Mouse (Mus musculus): Measurements from ENCODE around the gene Pde4b.

Gene Pde4b

DNA sequence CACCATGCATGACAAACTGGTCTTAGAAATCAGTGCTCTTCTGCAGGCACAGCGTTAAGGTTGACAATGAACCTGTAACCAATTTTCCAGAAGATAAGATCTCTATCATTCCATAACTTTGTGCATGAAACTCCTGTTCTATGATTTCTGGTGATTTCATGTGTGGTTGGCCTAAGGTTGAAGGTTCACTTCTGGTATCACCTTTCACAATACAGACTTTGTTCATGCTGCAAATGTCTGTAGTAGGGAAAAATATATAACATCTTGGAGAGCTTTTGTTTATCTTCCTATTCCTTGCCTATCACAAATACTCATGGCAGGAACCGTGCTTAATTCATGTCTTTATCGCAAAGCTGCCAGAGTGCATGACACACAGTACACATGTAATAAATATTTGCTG, 319.5 kb downstream of the Pde4b start:
- DNase-seq (ENCODE audit: low spot score), result no peak

DNA sequence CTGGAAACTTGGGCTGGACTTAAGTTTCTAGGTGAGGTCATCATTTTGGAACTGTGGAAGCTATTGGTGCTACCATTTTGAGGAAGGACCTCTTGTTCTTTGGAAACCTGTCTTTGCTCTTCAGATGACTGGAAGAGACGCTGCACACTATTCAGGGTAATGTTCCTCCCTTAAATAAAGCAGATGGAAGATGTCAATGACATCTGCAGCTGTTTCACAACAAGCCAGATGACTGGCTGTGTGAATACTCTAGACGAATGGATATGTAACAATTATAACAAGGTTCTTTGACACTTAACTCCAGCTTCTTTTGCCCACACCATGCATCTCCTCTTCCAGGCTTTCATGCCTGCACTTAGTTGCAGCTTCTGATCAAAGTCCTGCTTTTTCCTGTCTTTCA, 320.8 kb downstream of the Pde4b start:
- no peak for DNase-seq (ENCODE audit: low spot score)

GRCm38 (mm10) chr4:102408938-102409337, 321.6 kb downstream of the Pde4b start:
- no peak for DNase-seq (ENCODE audit: low spot score)

DNA sequence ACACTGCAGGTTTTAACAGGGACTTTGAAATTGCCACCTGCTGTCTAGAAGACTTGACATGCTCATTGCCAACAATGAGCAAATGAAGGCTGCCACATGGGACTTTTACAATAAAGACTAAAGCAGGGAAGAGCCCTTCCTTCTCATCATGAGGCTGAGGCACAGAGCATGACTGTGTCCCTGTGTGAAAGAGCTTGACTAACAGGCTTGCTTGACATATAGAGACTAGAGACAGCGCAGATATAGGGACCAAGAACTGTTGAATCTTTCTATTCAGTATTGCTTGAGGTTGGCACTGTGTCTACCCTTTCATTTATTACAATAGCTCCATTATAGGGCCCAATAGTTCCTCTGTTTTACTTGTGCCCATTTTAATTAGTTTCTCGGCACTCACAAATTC, 325.8 kb downstream of the Pde4b start:
- DNase-seq (ENCODE audit: low spot score), result no peak

DNA sequence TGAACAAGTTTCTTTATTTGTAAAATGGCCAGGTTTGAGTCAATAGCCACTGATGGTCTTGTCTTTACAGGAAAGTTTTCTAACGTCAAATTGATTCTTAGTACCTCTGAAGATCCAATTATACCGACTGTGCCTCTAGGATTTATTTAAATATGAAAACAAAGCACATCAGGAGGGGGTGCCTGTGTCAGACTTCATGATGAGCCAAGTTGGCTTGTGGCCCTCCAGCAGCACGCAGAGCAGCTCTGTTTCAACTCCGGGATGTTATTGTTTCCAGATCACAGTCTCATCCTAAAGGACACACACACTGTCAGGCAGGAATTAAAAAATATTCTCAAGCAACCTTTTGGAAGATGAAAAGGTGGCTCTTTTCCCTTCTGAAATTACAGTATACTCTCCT, 326.5 kb downstream of the Pde4b start:
- DNase-seq (ENCODE audit: low spot score), result no peak

DNA sequence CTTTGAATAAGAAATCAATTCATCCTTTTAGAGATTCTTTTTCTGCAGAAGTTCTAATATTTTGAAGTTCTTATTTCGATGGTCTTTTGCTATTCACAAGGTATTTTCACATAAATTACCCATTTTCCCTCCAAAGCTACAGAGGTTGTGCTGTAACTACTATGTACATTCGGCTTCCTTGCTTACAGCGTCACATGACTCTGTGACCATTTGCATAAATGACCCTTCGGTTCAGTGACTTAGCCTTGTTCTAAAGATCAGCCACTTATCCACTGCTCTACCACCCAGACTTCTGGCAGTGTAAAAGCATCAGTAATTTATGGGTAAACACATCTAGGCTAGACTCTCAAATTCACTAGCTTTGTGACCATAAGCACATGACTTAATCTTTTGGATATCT, 327.3 kb downstream of the Pde4b start:
- no peak for DNase-seq (ENCODE audit: low spot score)

DNA sequence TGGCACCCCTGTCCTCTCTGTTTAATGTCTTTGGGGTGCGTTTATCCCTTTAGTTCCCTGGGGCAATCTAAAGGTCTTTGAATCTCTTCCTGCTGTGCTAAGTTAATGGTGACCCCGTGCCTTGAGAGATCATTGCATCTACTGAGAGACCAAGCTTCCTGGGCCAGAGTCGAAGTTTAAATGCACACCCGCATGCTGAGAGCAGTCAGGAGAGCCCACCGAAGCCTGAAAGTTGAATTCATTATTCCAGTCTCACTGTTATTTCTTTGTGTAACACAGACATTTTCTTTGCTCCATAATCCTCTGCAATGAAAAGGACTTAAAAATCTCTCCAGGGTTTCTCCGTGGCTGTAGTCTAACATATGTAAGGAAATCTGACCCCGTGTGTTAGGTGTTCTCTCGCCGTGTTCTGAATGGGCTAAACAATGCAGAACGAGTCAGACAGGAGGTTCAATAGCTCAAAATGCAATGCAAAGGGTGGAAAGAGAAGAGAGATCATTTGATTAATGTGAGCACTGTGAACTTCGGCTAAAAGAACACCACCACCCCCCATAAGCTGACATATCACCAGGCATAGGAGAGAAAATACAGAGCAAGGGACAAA, 333.6 kb downstream of the Pde4b start:
- no peak for DNase-seq (ENCODE audit: low spot score)

DNA sequence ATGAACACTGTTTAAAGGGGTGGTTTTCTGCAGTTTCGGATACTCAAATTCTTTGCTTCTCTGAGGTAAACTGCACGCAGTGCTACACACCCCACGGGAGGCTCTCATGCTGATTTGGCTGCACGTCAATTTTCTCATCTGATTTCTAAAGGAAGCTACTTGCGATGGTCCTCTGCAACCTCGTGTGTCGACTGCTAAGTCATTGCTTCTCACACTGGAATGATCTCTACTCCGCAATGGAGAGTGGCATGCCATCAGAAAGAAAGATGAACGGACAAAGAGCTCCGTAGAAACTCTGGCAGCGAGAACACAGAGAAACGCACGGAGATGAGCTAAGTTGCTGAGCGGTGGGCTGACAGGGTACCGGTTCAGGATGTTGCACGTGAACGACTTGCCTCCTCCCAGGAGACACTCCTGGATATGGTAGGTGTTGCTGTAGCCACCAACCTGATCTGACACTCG, 334.1 kb downstream of the Pde4b start:
- no peak for DNase-seq (ENCODE audit: low spot score)

- DNase-seq (ENCODE audit: low spot score), result no peak
These were observed 336.8 kb downstream of the Pde4b start for GRCm38 (mm10) chr4:102424104-102424503.

DNA sequence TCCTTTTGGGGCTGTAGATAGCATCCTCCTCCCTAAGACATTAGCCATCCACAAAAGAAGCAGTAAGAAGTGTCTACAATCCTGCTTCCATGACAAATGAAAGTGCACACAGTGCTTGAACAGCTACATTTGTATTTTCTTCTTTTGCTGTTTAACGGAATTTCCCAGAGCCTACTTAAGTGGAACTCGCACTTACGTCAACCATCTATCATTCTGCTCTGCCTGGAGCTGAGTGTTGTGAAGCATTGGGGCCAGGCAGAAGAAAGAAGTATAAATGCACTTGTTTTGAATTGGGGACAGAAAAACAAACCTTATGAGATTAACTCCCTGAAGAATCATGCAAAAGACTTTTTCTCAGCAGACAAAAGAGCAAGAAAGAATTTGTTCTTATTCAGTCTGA, 338.1 kb downstream of the Pde4b start:
- no peak for DNase-seq (ENCODE audit: low spot score)

DNA sequence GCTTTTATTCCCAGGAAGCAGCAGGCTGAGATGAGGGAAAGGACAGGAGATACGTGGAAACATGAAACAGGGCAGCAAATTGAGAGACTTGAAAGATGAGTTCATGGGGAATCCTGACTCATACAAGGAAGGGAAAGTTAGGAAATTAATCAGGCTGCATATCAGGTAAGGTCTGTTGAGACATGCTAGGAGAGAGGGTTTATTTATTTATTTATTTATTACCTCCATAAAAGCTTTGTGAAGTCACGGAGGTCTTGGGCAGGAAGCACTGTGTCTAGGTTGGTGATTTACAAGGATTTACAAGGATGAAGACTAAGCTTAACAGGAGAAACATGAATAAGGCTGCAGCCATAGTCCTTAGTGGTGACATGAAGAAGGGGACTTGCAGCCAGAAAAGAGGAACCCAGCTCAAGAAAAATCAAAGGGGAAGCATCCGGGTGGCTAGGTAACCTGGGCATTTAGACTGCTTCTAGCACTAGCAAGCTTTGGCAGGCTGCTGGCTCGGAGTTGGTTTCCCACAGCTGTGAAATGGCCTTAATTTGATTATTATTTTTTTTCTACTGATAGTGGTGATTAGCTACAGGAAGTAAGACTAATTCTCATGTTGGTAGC, 342.5 kb downstream of the Pde4b start:
- DNase-seq (ENCODE audit: low spot score), result no peak

DNA sequence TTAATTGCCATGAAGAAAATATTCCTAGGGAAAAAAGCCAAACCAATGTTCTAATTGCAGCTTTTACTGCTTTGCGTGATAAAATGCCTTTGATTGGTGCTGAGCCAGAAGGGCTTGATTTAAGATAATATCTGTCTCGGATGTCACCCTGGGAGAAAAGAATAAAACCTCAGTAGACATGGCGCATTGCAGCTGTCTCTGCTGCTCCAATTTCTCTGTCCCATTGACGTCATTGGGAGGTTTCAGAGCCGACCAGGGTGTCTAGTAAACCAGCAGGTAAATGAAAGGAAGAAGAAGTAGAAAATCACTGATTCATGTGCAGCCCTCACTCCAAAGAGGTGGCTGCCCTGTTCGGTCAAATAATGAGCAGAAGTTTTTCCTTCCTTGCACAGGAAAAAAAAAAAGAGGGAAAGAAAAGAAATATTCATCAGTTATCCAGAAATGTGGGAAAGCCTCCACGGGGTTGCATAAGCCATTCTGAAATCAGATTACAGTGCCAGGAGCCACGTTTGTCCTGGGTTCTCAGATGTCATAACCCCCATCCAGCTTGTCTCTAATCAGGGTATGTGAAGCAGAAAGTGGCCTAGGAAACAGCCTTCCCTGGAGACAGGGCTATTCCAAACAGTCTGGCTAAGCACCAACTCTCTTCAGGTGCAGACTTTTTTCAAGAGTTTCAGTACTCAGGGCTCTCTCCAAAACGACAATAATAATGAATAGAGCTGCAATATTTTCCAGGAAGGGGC, 344.9 kb downstream of the Pde4b start:
- peak; percentile 6 for DNase-seq (ENCODE audit: low spot score)

DNA sequence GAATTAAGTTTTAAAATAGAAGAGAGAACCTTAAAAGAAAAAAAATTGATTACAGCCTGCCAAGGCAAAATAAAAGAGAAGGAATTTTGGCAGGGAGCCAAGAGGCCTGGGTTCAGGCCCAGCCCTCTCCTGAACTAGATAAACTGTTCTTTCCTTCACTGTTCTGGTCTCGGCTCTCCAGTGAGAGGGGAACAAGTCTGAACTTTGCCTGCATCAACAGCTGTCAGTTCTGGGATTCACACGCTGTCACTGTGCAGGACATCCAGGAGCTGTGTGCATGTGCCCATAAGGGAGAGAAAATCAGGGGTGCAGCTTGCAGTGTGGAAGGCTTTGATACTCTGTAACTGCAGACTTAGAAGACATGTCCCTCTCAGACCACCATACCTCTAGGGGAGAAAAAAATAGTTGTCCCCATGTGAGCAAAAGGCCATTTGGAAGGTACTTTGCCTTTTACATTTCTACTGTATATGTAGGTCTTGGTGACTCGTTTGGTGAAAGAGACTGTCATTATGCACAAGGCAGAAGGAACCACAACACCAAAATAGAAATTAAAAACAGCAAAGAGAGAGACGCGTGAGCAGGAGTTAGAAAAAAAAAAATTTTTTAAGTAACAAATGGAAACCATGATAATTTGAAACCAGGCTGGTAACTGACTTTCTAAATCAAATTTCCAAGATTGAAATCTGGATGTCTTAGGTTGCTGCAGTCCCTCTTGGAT, 352.2 kb downstream of the Pde4b start:
- DNase-seq (ENCODE audit: low spot score), result peak; percentile 36

DNA sequence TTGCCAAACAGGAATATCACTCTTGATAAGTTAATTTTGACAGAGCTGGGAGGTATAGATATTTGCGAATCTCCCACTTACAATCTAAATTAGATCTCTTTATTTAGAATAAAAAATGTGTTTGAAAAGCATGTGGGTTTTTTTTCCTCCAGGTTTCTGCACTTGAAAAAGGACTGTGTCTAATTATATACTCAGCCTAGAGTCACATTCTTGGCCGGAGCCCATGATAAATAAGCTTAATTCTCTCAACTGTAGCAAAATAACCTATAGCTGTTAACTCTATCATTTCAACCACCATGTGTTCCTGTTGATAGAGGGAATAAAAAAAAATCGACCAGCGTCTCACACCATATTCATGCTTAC, 352.8 kb downstream of the Pde4b start:
- no peak for DNase-seq (ENCODE audit: low spot score)

DNA sequence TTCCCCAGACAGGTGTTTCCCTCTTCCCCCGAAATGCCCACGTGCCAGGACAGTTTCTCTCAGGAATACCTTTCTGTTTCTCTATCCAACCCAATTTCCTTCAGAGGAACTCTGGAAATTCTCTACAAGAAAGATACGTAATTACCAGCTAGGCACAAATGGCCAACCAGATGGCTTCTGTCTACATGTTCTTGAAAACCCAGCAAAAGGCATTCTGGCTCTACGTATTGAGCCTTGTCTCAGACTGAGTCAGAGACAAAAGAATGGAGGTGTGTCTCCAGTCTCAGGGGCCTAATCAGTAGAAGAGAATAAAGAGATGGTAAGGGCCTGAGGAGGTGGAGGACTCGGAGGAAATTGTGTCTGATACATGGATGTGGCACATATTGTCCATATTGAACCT, 356.2 kb downstream of the Pde4b start:
- DNase-seq (ENCODE audit: low spot score), result no peak

- no peak for DNase-seq (ENCODE audit: low spot score)
These were observed 357.2 kb downstream of the Pde4b start for GRCm38 (mm10) chr4:102444501-102444900.

GRCm38 (mm10) chr4:102446160-102446945, 359.0 kb downstream of the Pde4b start:
- no peak for DNase-seq (ENCODE audit: low spot score)

DNA sequence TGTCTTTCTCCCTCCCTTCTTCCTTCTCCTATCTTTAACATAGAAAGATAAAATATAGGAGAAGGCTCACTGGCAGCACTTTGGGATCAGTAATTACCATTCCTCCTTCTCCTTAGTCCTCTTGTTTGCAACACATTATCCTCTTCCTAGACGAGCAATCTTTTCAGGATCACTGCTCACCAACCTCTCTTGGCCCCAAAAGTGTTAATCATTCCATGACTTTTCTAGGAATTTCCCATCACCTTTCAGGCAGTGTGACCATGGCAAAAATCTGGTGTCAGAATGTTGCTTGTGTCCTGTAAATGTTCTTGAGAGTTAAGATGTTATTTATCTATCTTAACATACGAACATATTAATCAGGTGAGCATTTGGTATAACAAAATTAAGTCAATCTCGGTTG, 369.1 kb downstream of the Pde4b start:
- DNase-seq (ENCODE audit: low spot score), result no peak

DNA sequence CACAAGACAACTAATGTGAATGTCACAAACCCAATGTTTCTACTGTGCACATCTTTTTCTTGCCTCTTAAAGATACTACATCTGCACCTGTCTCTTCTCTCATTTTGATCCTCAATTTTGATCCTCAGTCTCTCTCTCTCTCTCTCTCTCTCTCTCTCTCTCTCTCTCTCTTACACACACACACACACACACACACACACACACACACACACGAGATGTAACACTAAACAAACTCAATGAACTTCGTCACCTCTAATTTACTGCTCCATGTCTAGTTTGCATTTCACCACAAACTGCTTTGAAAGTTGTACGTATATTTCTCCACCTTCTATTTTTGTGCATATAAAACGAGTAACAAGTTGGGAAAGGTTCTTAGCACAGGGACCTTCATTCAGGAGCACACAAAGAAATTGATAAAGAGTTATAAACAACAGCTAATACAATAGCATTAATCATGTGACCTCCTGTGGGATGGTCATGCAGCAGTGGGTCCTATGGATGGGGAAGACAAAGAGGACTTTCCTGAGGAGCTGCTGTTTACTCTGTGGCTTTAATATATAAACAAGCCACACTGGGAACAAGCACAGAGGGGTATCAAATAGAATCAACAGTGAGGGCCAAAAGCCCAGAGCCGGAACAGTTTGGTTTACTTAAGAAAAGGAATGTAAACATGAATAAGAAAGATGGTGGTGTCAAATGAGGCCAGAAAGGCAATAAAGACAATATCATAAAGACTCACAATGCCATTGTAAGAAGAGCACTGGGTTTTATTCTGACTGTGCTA, 372.1 kb downstream of the Pde4b start:
- DNase-seq (ENCODE audit: low spot score), result no peak

DNA sequence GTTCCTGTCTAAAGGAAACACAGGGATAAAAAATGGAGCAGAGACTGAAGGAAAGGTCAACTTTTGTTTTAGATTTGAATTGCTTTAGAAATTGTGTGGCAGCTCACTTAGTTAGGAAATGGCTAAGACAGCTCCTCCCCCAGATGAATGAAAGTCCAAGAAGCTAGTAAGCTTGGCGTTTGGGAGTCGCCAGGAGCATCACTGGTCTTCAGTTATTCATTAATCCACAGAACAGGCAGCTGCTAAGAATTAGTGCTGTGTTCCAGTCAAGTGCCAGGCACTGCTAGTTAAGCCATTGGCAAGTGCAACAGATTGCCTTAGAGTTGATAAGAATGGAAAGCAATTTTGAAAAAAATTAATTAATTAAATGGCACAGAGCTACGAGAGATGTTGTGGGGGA, 390.8 kb downstream of the Pde4b start:
- DNase-seq (ENCODE audit: low spot score), result no peak

DNA sequence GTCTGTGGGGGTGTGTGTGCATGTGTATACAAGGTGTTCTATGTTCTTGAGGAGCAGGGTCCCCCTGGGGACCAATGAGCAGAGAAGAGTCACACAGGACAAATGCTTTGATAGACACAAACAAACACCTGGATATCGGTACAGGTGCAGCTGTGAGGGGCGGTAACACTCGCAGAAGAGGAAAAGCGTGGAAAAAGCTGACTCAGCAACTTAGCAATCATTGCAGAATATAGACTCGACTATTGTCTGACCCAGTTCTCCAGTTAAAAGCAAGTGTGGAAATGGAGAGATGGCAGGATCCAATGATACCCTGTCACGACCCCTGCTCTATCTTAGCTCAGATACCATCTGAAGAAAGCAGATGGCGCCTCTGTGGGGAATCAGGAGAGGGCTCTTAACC, 391.5 kb downstream of the Pde4b start:
- DNase-seq (ENCODE audit: low spot score), result no peak
